Mouse (Mus musculus) G1E (cell line): ENCODE results near the gene Gm42669.

Experiments
- CTCF ChIP-seq: IDR thresholded peaks from 2 replicates; pipeline ENCODE4 v1.5.1; 2012; ENCODE audit warnings: low read depth, low read length, inconsistent platforms, mixed read lengths
- TAL1 ChIP-seq: conservative IDR thresholded peaks from 2 replicates; pipeline ENCODE4 v1.6.1; 2012; ENCODE audit warnings: low read depth, low read length, inconsistent platforms, mixed read lengths

DNA sequence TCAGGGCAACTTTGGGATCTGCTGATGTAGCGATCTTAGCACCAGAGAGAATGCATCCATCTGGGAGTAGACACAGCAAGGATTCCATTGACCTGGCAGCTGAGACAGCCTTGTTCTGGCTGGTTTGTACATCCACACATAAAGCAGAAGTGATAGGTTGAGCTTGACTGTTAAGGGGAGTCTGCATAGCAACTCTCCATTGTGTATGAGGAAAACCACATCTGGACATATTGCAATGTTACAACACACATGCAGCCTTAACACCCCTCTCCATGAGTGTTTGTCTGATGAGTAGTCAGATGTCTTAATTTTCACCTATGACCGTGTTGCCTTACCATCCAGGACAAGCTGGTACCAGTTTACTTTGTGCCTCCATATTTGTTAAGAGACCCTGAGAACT is 14.9 kb upstream of the Gm42669 start:
- no peak for TF ChIP-seq CTCF
- TF ChIP-seq TAL1: no peak
